In genomic region chr11:101484814-101485213, GRCm38 (mm10) we compare ENCODE assay signal across 25 mouse cellular contexts. TPM values are rescaled to one million over a fixed set of nuclear protein-coding genes. Genes with fewer than 3 reads are reported as not detected.
A peak's percentile ranks its signal among the peaks of the same experiment; 100 is the strongest.
DNase-seq lines count a peak whose midpoint lies in the region; ATAC-seq and TF ChIP-seq lines count a peak whose summit lies in the region.
"Had no signal": no experiment of that assay in that cellular context is flagged by ENCODE, and none has a peak within 500 bp of the region (broad histone marks: within the 10 kb centered on the region; RNA-seq: fewer than 3 reads in every experiment).

No protein-coding gene starts in this region.

- no peak overlapping the region for H3K9ac ChIP-seq in hindbrain, postnatal 0 days (replicated peaks; ENCODE audit: low read length)
- no peak overlapping the region for H3K9ac ChIP-seq in midbrain, embryonic 12.5 days (replicated peaks)
- H3K9ac ChIP-seq in midbrain, postnatal 0 days (replicated peaks; ENCODE audit: low read length, poor library complexity, severe bottlenecking), result no peak overlapping the region
- peak overlapping the region; percentile 23; the same call in 1 of the 2 replicates for H3K9ac ChIP-seq in liver, embryonic 14.5 days (replicated peaks)
- H3K9ac ChIP-seq: embryonic facial prominence, embryonic 12.5 days; forebrain, postnatal 0 days had no signal

- H3K4me3 ChIP-seq in hindbrain, embryonic 10.5 days, result no peak overlapping the region
- no peak overlapping the region for H3K4me3 ChIP-seq in hindbrain, postnatal 0 days (ENCODE audit: low read length)
- H3K4me3 ChIP-seq in midbrain, embryonic 12.5 days, result no peak overlapping the region
- no peak overlapping the region for H3K4me3 ChIP-seq in midbrain, postnatal 0 days (ENCODE audit: low read depth, low read length)
- H3K4me3 ChIP-seq in liver, embryonic 14.5 days (ENCODE audit: insufficient read depth in 1 of 2, low read depth in 2 of 2, low read length in 2 of 2), result no peak overlapping the region
- H3K4me3 ChIP-seq: embryonic facial prominence, embryonic 12.5 days; left cerebral cortex, adult 2 months; neural tube, embryonic 12.5 days had no signal

- H3K4me2 ChIP-seq in hindbrain, postnatal 0 days (ENCODE audit: low read depth, low read length), result no peak overlapping the region
- H3K4me2 ChIP-seq in midbrain, embryonic 12.5 days (replicated peaks), result no peak overlapping the region
- H3K4me2 ChIP-seq in midbrain, postnatal 0 days (ENCODE audit: low read depth, low read length, poor library complexity, severe bottlenecking), result no peak overlapping the region
- peak overlapping the region; percentile 63 for H3K4me2 ChIP-seq in liver, embryonic 14.5 days (ENCODE audit: low read depth)
- H3K4me2 ChIP-seq: embryonic facial prominence, embryonic 12.5 days; neural tube, embryonic 12.5 days had no signal

- 85% methylated on average over 7 of the region's 7 CpGs for WGBS in hindbrain, embryonic 10.5 days
- 84% methylated on average over 7 of the region's 7 CpGs for WGBS in hindbrain, postnatal 0 days
- 89% methylated on average over 7 of the region's 7 CpGs for WGBS in midbrain, embryonic 12.5 days
- WGBS in midbrain, postnatal 0 days, result 87% methylated on average over 7 of the region's 7 CpGs
- WGBS in liver, embryonic 14.5 days (ENCODE audit: insufficient replicate concordance), result 28% methylated on average over 7 of the region's 7 CpGs

- no peak for ATAC-seq in hindbrain, postnatal 0 days
- no peak for ATAC-seq in midbrain, embryonic 12.5 days (ENCODE audit: low FRiP score, low read depth)
- no peak for ATAC-seq in midbrain, postnatal 0 days (ENCODE audit: low FRiP score)
- ATAC-seq in liver, embryonic 14.5 days (ENCODE audit: insufficient read depth), result peak; percentile 57; the same call in 1 of the 2 replicates
- ATAC-seq: inflammation-experienced regulatory T-cells, adult 6 months; Patski had no signal

- TF ChIP-seq EP300 in liver, embryonic 14.5 days (IDR thresholded peaks at IDR 0.05; ENCODE audit: low read depth), result no peak

- H3K27me3 ChIP-seq in hindbrain, embryonic 10.5 days (ENCODE audit: insufficient read depth, poor library complexity, severe bottlenecking), result no peaks in the 10 kb centered on the region
- no peaks in the 10 kb centered on the region for H3K27me3 ChIP-seq in hindbrain, postnatal 0 days (ENCODE audit: insufficient read depth, low read length)
- no peaks in the 10 kb centered on the region for H3K27me3 ChIP-seq in midbrain, embryonic 12.5 days
- H3K27me3 ChIP-seq in midbrain, postnatal 0 days (ENCODE audit: insufficient read depth, low read length), result no peaks in the 10 kb centered on the region
- no peaks in the 10 kb centered on the region for H3K27me3 ChIP-seq in liver, embryonic 14.5 days (ENCODE audit: control insufficient read depth, insufficient read depth, low read length)
- H3K27me3 ChIP-seq: embryonic facial prominence, embryonic 12.5 days; neural tube, embryonic 12.5 days; Patski had no signal

- no peak for DNase-seq in hindbrain, embryonic 10.5 days (ENCODE audit: low spot score)
- DNase-seq in hindbrain, postnatal 0 days (ENCODE audit: low spot score), result no peak
- DNase-seq in midbrain, postnatal 0 days (ENCODE audit: low spot score), result no peak
- DNase-seq in liver, embryonic 14.5 days (ENCODE audit: low read depth in 3 of 3, low spot score in 3 of 3), result no peak
- DNase-seq in yolk sac, embryonic 10.5 days (ENCODE audit: low spot score), result peak; percentile 48
- DNase-seq in cerebellum, postnatal 14 days, result no peak
- no peak for DNase-seq in layer of hippocampus, adult 8-10 months (ENCODE audit: low spot score in 2 of 2)
- DNase-seq: adrenal gland, postnatal 10 days; B cell, adult 2 months; cerebellum, adult 9-11 months; kidney, adult 2 months; kidney, postnatal 14 days; layer of hippocampus, adult 9-11 months; lung, adult 2 months; lung, postnatal 36 days; right cerebral cortex, postnatal 4 days; thymus, postnatal 14 days had no signal

- peaks cover 41% of the 10 kb centered on the region for H3K4me1 ChIP-seq in hindbrain, embryonic 10.5 days (replicated peaks)
- no peaks in the 10 kb centered on the region for H3K4me1 ChIP-seq in hindbrain, postnatal 0 days (ENCODE audit: insufficient read depth, low read length)
- H3K4me1 ChIP-seq in midbrain, embryonic 12.5 days, result peaks cover 32% of the 10 kb centered on the region
- H3K4me1 ChIP-seq in midbrain, postnatal 0 days (ENCODE audit: insufficient read depth, low read length), result no peaks in the 10 kb centered on the region
- H3K4me1 ChIP-seq in liver, embryonic 14.5 days (replicated peaks; ENCODE audit: control insufficient read depth in 2 of 2, insufficient read depth in 2 of 2, low read length in 1 of 2), result peaks cover 34 to 43% of the 10 kb centered on the region in 2 experiments
- H3K4me1 ChIP-seq: embryonic facial prominence, embryonic 12.5 days had no signal

- peak overlapping the region; percentile 74; the same call in 1 of the 2 replicates for H3K27ac ChIP-seq in hindbrain, embryonic 10.5 days
- no peak overlapping the region for H3K27ac ChIP-seq in hindbrain, postnatal 0 days
- H3K27ac ChIP-seq in midbrain, embryonic 12.5 days (replicated peaks), result peak overlapping the region; percentile 82
- no peak overlapping the region for H3K27ac ChIP-seq in midbrain, postnatal 0 days (ENCODE audit: low read depth, low read length)
- peak overlapping the region; percentile 72 for H3K27ac ChIP-seq in liver, embryonic 14.5 days
- H3K27ac ChIP-seq: left cerebral cortex, adult 2 months had no signal

- TF ChIP-seq CTCF in hindbrain, postnatal 0 days (IDR thresholded peaks at IDR 0.05; ENCODE audit: low read depth), result no peak
- no peak for TF ChIP-seq CTCF in midbrain, postnatal 0 days (IDR thresholded peaks at IDR 0.05)
- TF ChIP-seq CTCF in liver, embryonic 14.5 days (IDR thresholded peaks at IDR 0.05; ENCODE audit: low read depth), result no peak

- no peaks in the 10 kb centered on the region for H3K9me3 ChIP-seq in hindbrain, embryonic 10.5 days
- no peaks in the 10 kb centered on the region for H3K9me3 ChIP-seq in hindbrain, postnatal 0 days (ENCODE audit: low read length)
- no peaks in the 10 kb centered on the region for H3K9me3 ChIP-seq in midbrain, embryonic 12.5 days
- no peaks in the 10 kb centered on the region for H3K9me3 ChIP-seq in midbrain, postnatal 0 days (ENCODE audit: low read length)
- H3K9me3 ChIP-seq in liver, embryonic 14.5 days (ENCODE audit: control insufficient read depth, low read length), result no peaks in the 10 kb centered on the region
- H3K9me3 ChIP-seq: embryonic facial prominence, embryonic 12.5 days; neural tube, embryonic 12.5 days had no signal

- peaks cover 37% of the 10 kb centered on the region for H3K36me3 ChIP-seq in hindbrain, embryonic 10.5 days
- no peaks in the 10 kb centered on the region for H3K36me3 ChIP-seq in hindbrain, postnatal 0 days (ENCODE audit: insufficient read depth, low read length)
- peaks cover 18% of the 10 kb centered on the region; the same call in 1 of the 2 replicates for H3K36me3 ChIP-seq in midbrain, embryonic 12.5 days
- no peaks in the 10 kb centered on the region for H3K36me3 ChIP-seq in midbrain, postnatal 0 days (ENCODE audit: insufficient read depth, low read length)
- peaks cover 28% of the 10 kb centered on the region for H3K36me3 ChIP-seq in liver, embryonic 14.5 days (replicated peaks; ENCODE audit: control insufficient read depth, insufficient read depth, low read depth)

RNA-seq across cellular contexts. Expression of gene Vat1, which starts 18.8 kb away (rescaled TPM):
- 61.1 and 108 TPM in 2 replicates for polyA plus RNA-seq in hindbrain, embryonic 10.5 days (2016; fragmentation: Nextera tagmentation; extraction: Ambion mirVana)
- total RNA-seq in hindbrain, postnatal 0 days (2014; rRNA removed), result 290 and 295 TPM in 2 replicates
- polyA plus RNA-seq in hindbrain, postnatal 0 days (2015; fragmentation: Nextera tagmentation; extraction: Ambion mirVana), result 106 and 114 TPM in 2 replicates
- 69.3 and 73.0 TPM in 2 replicates for polyA plus RNA-seq in midbrain, embryonic 12.5 days (2016; fragmentation: Nextera tagmentation; extraction: Ambion mirVana)
- 313 and 334 TPM in 2 replicates for total RNA-seq in midbrain, postnatal 0 days (2014; rRNA removed)
- polyA plus RNA-seq in midbrain, postnatal 0 days (2015; fragmentation: Nextera tagmentation; extraction: Ambion mirVana), result 143 and 146 TPM in 2 replicates
- 9.1 TPM in 2 replicates for polyA plus RNA-seq in liver, embryonic 14.5 days (2012; rRNA removed)
- 6.8 and 6.9 TPM in 2 replicates for polyA plus RNA-seq in liver, embryonic 14.5 days (2014; fragmentation: Nextera tagmentation; extraction: Ambion mirVana)
- 10 to 100 TPM; 27.9 to 42.8 (median 34.9) TPM for total RNA-seq in layer of hippocampus, adult 8-10 months (2022)

RNA-seq across cellular contexts. Expression of gene Rnd2, which starts 20.0 kb away (rescaled TPM):
- 97.9 and 208 TPM in 2 replicates for polyA plus RNA-seq in hindbrain, embryonic 10.5 days (2016; fragmentation: Nextera tagmentation; extraction: Ambion mirVana)
- 103 and 140 TPM in 2 replicates for total RNA-seq in hindbrain, postnatal 0 days (2014; rRNA removed)
- polyA plus RNA-seq in hindbrain, postnatal 0 days (2015; fragmentation: Nextera tagmentation; extraction: Ambion mirVana), result 143 and 154 TPM in 2 replicates
- polyA plus RNA-seq in midbrain, embryonic 12.5 days (2016; fragmentation: Nextera tagmentation; extraction: Ambion mirVana), result 89.5 and 92.3 TPM in 2 replicates
- 90.5 and 96.3 TPM in 2 replicates for total RNA-seq in midbrain, postnatal 0 days (2014; rRNA removed)
- 95.7 and 104 TPM in 2 replicates for polyA plus RNA-seq in midbrain, postnatal 0 days (2015; fragmentation: Nextera tagmentation; extraction: Ambion mirVana)
- polyA plus RNA-seq in liver, embryonic 14.5 days (2012; rRNA removed), result 2.9 and 3.1 TPM in 2 replicates
- 1.2 and 1.4 TPM in 2 replicates for polyA plus RNA-seq in liver, embryonic 14.5 days (2014; fragmentation: Nextera tagmentation; extraction: Ambion mirVana)
- 100 to 1,000 TPM; 109 to 121 (median 110) TPM for total RNA-seq in layer of hippocampus, adult 8-10 months (2022)
- polyA plus RNA-seq: inflammation-experienced regulatory T-cells, adult 6 months had no signal

RNA-seq across cellular contexts. Expression of gene Ifi35, which starts 36.6 kb away (rescaled TPM):
- polyA plus RNA-seq in hindbrain, embryonic 10.5 days (2016; fragmentation: Nextera tagmentation; extraction: Ambion mirVana), result 3.5 and 3.6 TPM in 2 replicates
- 3.9 and 4.2 TPM in 2 replicates for total RNA-seq in hindbrain, postnatal 0 days (2014; rRNA removed)
- 5.3 and 5.8 TPM in 2 replicates for polyA plus RNA-seq in hindbrain, postnatal 0 days (2015; fragmentation: Nextera tagmentation; extraction: Ambion mirVana)
- 3.0 and 3.9 TPM in 2 replicates for polyA plus RNA-seq in midbrain, embryonic 12.5 days (2016; fragmentation: Nextera tagmentation; extraction: Ambion mirVana)
- 1.9 and 3.3 TPM in 2 replicates for total RNA-seq in midbrain, postnatal 0 days (2014; rRNA removed)
- 4.5 TPM in 2 replicates for polyA plus RNA-seq in midbrain, postnatal 0 days (2015; fragmentation: Nextera tagmentation; extraction: Ambion mirVana)
- 14.0 and 17.2 TPM in 2 replicates for polyA plus RNA-seq in liver, embryonic 14.5 days (2012; rRNA removed)
- polyA plus RNA-seq in liver, embryonic 14.5 days (2014; fragmentation: Nextera tagmentation; extraction: Ambion mirVana), result 21.3 and 22.1 TPM in 2 replicates
- total RNA-seq in layer of hippocampus, adult 8-10 months (2022), result 1 to 10 TPM; 2.2 to 7.6 (median 3.5) TPM

RNA-seq across cellular contexts. Expression of gene Rpl27, which starts 42.7 kb away (rescaled TPM):
- 414 and 455 TPM in 2 replicates for polyA plus RNA-seq in hindbrain, embryonic 10.5 days (2016; fragmentation: Nextera tagmentation; extraction: Ambion mirVana)
- total RNA-seq in hindbrain, postnatal 0 days (2014; rRNA removed), result 535 and 538 TPM in 2 replicates
- 276 and 282 TPM in 2 replicates for polyA plus RNA-seq in hindbrain, postnatal 0 days (2015; fragmentation: Nextera tagmentation; extraction: Ambion mirVana)
- polyA plus RNA-seq in midbrain, embryonic 12.5 days (2016; fragmentation: Nextera tagmentation; extraction: Ambion mirVana), result 310 and 319 TPM in 2 replicates
- total RNA-seq in midbrain, postnatal 0 days (2014; rRNA removed), result 605 and 614 TPM in 2 replicates
- polyA plus RNA-seq in midbrain, postnatal 0 days (2015; fragmentation: Nextera tagmentation; extraction: Ambion mirVana), result 227 and 260 TPM in 2 replicates
- 571 and 987 TPM in 2 replicates for polyA plus RNA-seq in liver, embryonic 14.5 days (2012; rRNA removed)
- polyA plus RNA-seq in liver, embryonic 14.5 days (2014; fragmentation: Nextera tagmentation; extraction: Ambion mirVana), result 295 and 303 TPM in 2 replicates
- 10 to 100 TPM; 23.9 to 46.8 (median 33.8) TPM for total RNA-seq in layer of hippocampus, adult 8-10 months (2022)

RNA-seq across cellular contexts. Expression of gene Ptges3l, which starts 59.7 kb away (rescaled TPM):
- polyA plus RNA-seq in hindbrain, embryonic 10.5 days (2016; fragmentation: Nextera tagmentation; extraction: Ambion mirVana), result 4.0 and 4.5 TPM in 2 replicates
- 0.31 and 0.58 TPM in 2 replicates for total RNA-seq in hindbrain, postnatal 0 days (2014; rRNA removed)
- 3.8 and 4.6 TPM in 2 replicates for polyA plus RNA-seq in hindbrain, postnatal 0 days (2015; fragmentation: Nextera tagmentation; extraction: Ambion mirVana)
- polyA plus RNA-seq in midbrain, embryonic 12.5 days (2016; fragmentation: Nextera tagmentation; extraction: Ambion mirVana), result 2.3 and 3.1 TPM in 2 replicates
- total RNA-seq in midbrain, postnatal 0 days (2014; rRNA removed), result 0.66 and 2.7 TPM in 2 replicates
- polyA plus RNA-seq in midbrain, postnatal 0 days (2015; fragmentation: Nextera tagmentation; extraction: Ambion mirVana), result 2.9 TPM in 2 replicates
- 0.29 and 0.74 TPM in 2 replicates for polyA plus RNA-seq in liver, embryonic 14.5 days (2012; rRNA removed)
- polyA plus RNA-seq in liver, embryonic 14.5 days (2014; fragmentation: Nextera tagmentation; extraction: Ambion mirVana), result 0.53 and 0.86 TPM in 2 replicates
- total RNA-seq in layer of hippocampus, adult 8-10 months (2022), result 1 to 10 TPM in 3 of 4 experiments, under 1 TPM in 1; 0.74 to 1.5 (median 1.3) TPM
- polyA plus RNA-seq: erythroblast, embryonic 14.5 days had no signal

Comparison
In these comparisons a context has a peak if more than half of its experiments do, and no peak if none do; other contexts are left out.
1. H3K27ac ChIP-seq: peak in hindbrain, embryonic 10.5 days (single experiment), midbrain, embryonic 12.5 days (single experiment) and liver, embryonic 14.5 days (single experiment); none in hindbrain, postnatal 0 days (single experiment) and midbrain, postnatal 0 days (single experiment).
2. RNA of gene Rnd2, which starts 20.0 kb away (polyA plus RNA-seq): 97.9 to 208 TPM in hindbrain, embryonic 10.5 days, 143 to 154 TPM in hindbrain, postnatal 0 days, 95.7 to 104 TPM in midbrain, postnatal 0 days and 89.5 to 92.3 TPM in midbrain, embryonic 12.5 days; 1.2 to 3.1 TPM in liver, embryonic 14.5 days; every median in the first group is over 10 times any median in the second.